11 mouse cellular contexts compared by ENCODE assay signal in genomic region chr9:20950419-20950818, GRCm38 (mm10). TPM values are rescaled to one million over a fixed set of nuclear protein-coding genes. Genes with fewer than 3 reads are reported as not detected.
DNase-seq lines count a peak whose midpoint lies in the region; ATAC-seq and TF ChIP-seq lines count a peak whose summit lies in the region.
"Had no signal": no experiment of that assay in that cellular context is flagged by ENCODE, and none has a peak within 500 bp of the region (broad histone marks: within the 10 kb centered on the region; RNA-seq: fewer than 3 reads in every experiment).

No protein-coding gene starts in this region.

- H3K4me2 ChIP-seq in hindbrain, embryonic 16.5 days (ENCODE audit: low read length) = no peak overlapping the region
- peak overlapping the region; percentile 82; the same call in 1 of the 2 replicates for H3K4me2 ChIP-seq in forebrain, embryonic 12.5 days
- H3K4me2 ChIP-seq in limb, embryonic 15.5 days = peak overlapping the region; percentile 65; the same call in 1 of the 2 replicates

- no peak for TF ChIP-seq CTCF in G1E (IDR thresholded peaks at IDR 0.05; ENCODE audit: low read depth, low read length)

- no peak for DNase-seq in hindbrain, embryonic 10.5 days (ENCODE audit: low spot score)
- no peak for DNase-seq in G1E (ENCODE audit: low spot score)
- DNase-seq in ovary, postnatal 14 days (ENCODE audit: low spot score) = no peak
- DNase-seq in cerebellum, postnatal 36 days = no peak
- DNase-seq: spleen, adult 18-20 months; thymus, postnatal 25 days had no signal

- H3K4me1 ChIP-seq in hindbrain, embryonic 10.5 days (replicated peaks) = peaks cover 27% of the 10 kb centered on the region
- H3K4me1 ChIP-seq in hindbrain, embryonic 16.5 days (ENCODE audit: control insufficient read depth, insufficient read depth, low read depth, low read length) = peaks cover 12% of the 10 kb centered on the region
- peaks cover 68% of the 10 kb centered on the region for H3K4me1 ChIP-seq in G1E (ENCODE audit: insufficient read depth, low read depth, low read length)
- peaks cover 19% of the 10 kb centered on the region for H3K4me1 ChIP-seq in forebrain, embryonic 12.5 days
- H3K4me1 ChIP-seq in limb, embryonic 15.5 days = peaks cover 27% of the 10 kb centered on the region

- no peaks in the 10 kb centered on the region for H3K27me3 ChIP-seq in hindbrain, embryonic 10.5 days (ENCODE audit: insufficient read depth, poor library complexity, severe bottlenecking)
- no peaks in the 10 kb centered on the region for H3K27me3 ChIP-seq in hindbrain, embryonic 16.5 days (replicated peaks; ENCODE audit: control insufficient read depth, insufficient read depth, low read length)
- H3K27me3 ChIP-seq in G1E (ENCODE audit: insufficient read depth, low read length) = peaks cover 4% of the 10 kb centered on the region
- H3K27me3 ChIP-seq in forebrain, embryonic 12.5 days = no peaks in the 10 kb centered on the region
- H3K27me3 ChIP-seq in limb, embryonic 15.5 days = no peaks in the 10 kb centered on the region

- H3K9ac ChIP-seq in hindbrain, embryonic 16.5 days (ENCODE audit: low read depth, low read length) = no peak overlapping the region
- H3K9ac ChIP-seq in forebrain, embryonic 12.5 days = peak overlapping the region; percentile 94; the same call in 1 of the 2 replicates
- no peak overlapping the region for H3K9ac ChIP-seq in limb, embryonic 15.5 days

- no peak overlapping the region for H3K27ac ChIP-seq in hindbrain, embryonic 10.5 days
- no peak overlapping the region for H3K27ac ChIP-seq in hindbrain, embryonic 16.5 days (ENCODE audit: low read depth, low read length)
- no peak overlapping the region for H3K27ac ChIP-seq in forebrain, embryonic 12.5 days
- H3K27ac ChIP-seq in limb, embryonic 15.5 days = no peak overlapping the region
- H3K27ac ChIP-seq: layer of hippocampus, adult 2 months had no signal

- H3K4me3 ChIP-seq in hindbrain, embryonic 10.5 days = peak overlapping the region; percentile 84
- H3K4me3 ChIP-seq in hindbrain, embryonic 16.5 days (ENCODE audit: low read length) = no peak overlapping the region
- H3K4me3 ChIP-seq in G1E (ENCODE audit: low read depth, low read length) = peak overlapping the region; percentile 29; the same call in 1 of the 2 replicates
- H3K4me3 ChIP-seq in forebrain, embryonic 12.5 days (replicated peaks) = peak overlapping the region; percentile 90; the same call in 1 of the 2 replicates
- 0 out of 2 replicates have a peak overlapping the region, but pooled peaks have one; percentile 96 for H3K4me3 ChIP-seq in limb, embryonic 15.5 days
- H3K4me3 ChIP-seq: layer of hippocampus, adult 2 months had no signal

- no peaks in the 10 kb centered on the region for H3K9me3 ChIP-seq in hindbrain, embryonic 10.5 days
- H3K9me3 ChIP-seq in hindbrain, embryonic 16.5 days (ENCODE audit: control insufficient read depth, low read length) = no peaks in the 10 kb centered on the region
- H3K9me3 ChIP-seq in G1E (replicated peaks) = no peaks in the 10 kb centered on the region
- H3K9me3 ChIP-seq in forebrain, embryonic 12.5 days = no peaks in the 10 kb centered on the region
- no peaks in the 10 kb centered on the region for H3K9me3 ChIP-seq in limb, embryonic 15.5 days

- no peak for ATAC-seq in hindbrain, embryonic 16.5 days
- ATAC-seq in G1E (ENCODE audit: extremely low read depth, insufficient number of reproducible peaks, low FRiP score, poor library complexity, severe bottlenecking) = no peak
- ATAC-seq in forebrain, embryonic 12.5 days (ENCODE audit: low FRiP score) = no peak
- no peak for ATAC-seq in limb, embryonic 15.5 days (ENCODE audit: insufficient number of reproducible peaks, low FRiP score, low TSS enrichment, low read depth)
- no peak for ATAC-seq in megakaryocyte progenitor cell, adult 5-6 weeks (replicated peaks; ENCODE audit: poor library complexity)

- peaks cover 41% of the 10 kb centered on the region for H3K36me3 ChIP-seq in hindbrain, embryonic 10.5 days
- H3K36me3 ChIP-seq in hindbrain, embryonic 16.5 days (ENCODE audit: control insufficient read depth, insufficient read depth, low read length) = no peaks in the 10 kb centered on the region
- H3K36me3 ChIP-seq in G1E (replicated peaks) = peaks cover 60% of the 10 kb centered on the region
- peaks cover 17% of the 10 kb centered on the region for H3K36me3 ChIP-seq in forebrain, embryonic 12.5 days (replicated peaks)
- H3K36me3 ChIP-seq in limb, embryonic 15.5 days = peaks cover 6% of the 10 kb centered on the region; the same call in 1 of the 2 replicates

RNA-seq across cellular contexts. Expression of gene Dnmt1, which starts 9.3 kb away (rescaled TPM):
- polyA plus RNA-seq in hindbrain, embryonic 10.5 days (2016; fragmentation: Nextera tagmentation; extraction: Ambion mirVana) = 104 and 150 TPM in 2 replicates
- 49.5 and 64.2 TPM in 2 replicates for polyA plus RNA-seq in hindbrain, embryonic 16.5 days (2015; fragmentation: Nextera tagmentation; extraction: Ambion mirVana)
- total RNA-seq in G1E (2014; fragmentation: Nextera tagmentation) (142 and 148 TPM in 2 replicates), G1E (2017) (167 and 197 TPM in 2 replicates)
- 178 and 209 TPM in 2 replicates for polyA plus RNA-seq in G1E (2012)
- 134 and 153 TPM in 2 replicates for polyA plus RNA-seq in forebrain, embryonic 12.5 days (2016; fragmentation: Nextera tagmentation; extraction: Ambion mirVana)
- 79.7 and 82.3 TPM in 2 replicates for polyA plus RNA-seq in limb, embryonic 15.5 days (2015; fragmentation: Nextera tagmentation; extraction: Ambion mirVana)
- 109 and 114 TPM in 2 replicates for total RNA-seq in megakaryocyte progenitor cell, adult 5-6 weeks (2015)
- total RNA-seq in megakaryocyte progenitor cell, adult 5-6 weeks (2017) = 222 and 314 TPM in 2 replicates

RNA-seq across cellular contexts. Expression of gene S1pr2, which starts 26.2 kb away (rescaled TPM):
- 24.2 and 25.2 TPM in 2 replicates for polyA plus RNA-seq in hindbrain, embryonic 10.5 days (2016; fragmentation: Nextera tagmentation; extraction: Ambion mirVana)
- 9.5 and 10.3 TPM in 2 replicates for polyA plus RNA-seq in hindbrain, embryonic 16.5 days (2015; fragmentation: Nextera tagmentation; extraction: Ambion mirVana)
- total RNA-seq in G1E (2014; fragmentation: Nextera tagmentation) (1.8 and 8.4 TPM in 2 replicates), G1E (2017) (2.1 and 2.8 TPM in 2 replicates)
- 1.6 TPM in 2 replicates for polyA plus RNA-seq in G1E (2012)
- polyA plus RNA-seq in forebrain, embryonic 12.5 days (2016; fragmentation: Nextera tagmentation; extraction: Ambion mirVana) = 13.1 and 16.5 TPM in 2 replicates
- 62.0 and 65.1 TPM in 2 replicates for polyA plus RNA-seq in limb, embryonic 15.5 days (2015; fragmentation: Nextera tagmentation; extraction: Ambion mirVana)
- 4.7 and 5.2 TPM in 2 replicates for total RNA-seq in megakaryocyte progenitor cell, adult 5-6 weeks (2015)
- total RNA-seq in megakaryocyte progenitor cell, adult 5-6 weeks (2017) = 1.8 and 2.5 TPM in 2 replicates

RNA-seq across cellular contexts. Expression of gene Eif3g, which starts 52.0 kb away (rescaled TPM):
- 406 and 412 TPM in 2 replicates for polyA plus RNA-seq in hindbrain, embryonic 10.5 days (2016; fragmentation: Nextera tagmentation; extraction: Ambion mirVana)
- 243 and 247 TPM in 2 replicates for polyA plus RNA-seq in hindbrain, embryonic 16.5 days (2015; fragmentation: Nextera tagmentation; extraction: Ambion mirVana)
- total RNA-seq in G1E (2014; fragmentation: Nextera tagmentation) = 198 and 222 TPM in 2 replicates
- total RNA-seq in G1E (2017) = 173 and 175 TPM in 2 replicates
- 475 and 545 TPM in 2 replicates for polyA plus RNA-seq in G1E (2012)
- polyA plus RNA-seq in forebrain, embryonic 12.5 days (2016; fragmentation: Nextera tagmentation; extraction: Ambion mirVana) = 313 and 319 TPM in 2 replicates
- polyA plus RNA-seq in limb, embryonic 15.5 days (2015; fragmentation: Nextera tagmentation; extraction: Ambion mirVana) = 303 and 319 TPM in 2 replicates
- 211 and 217 TPM in 2 replicates for total RNA-seq in megakaryocyte progenitor cell, adult 5-6 weeks (2015)
- total RNA-seq in megakaryocyte progenitor cell, adult 5-6 weeks (2017) = 234 and 248 TPM in 2 replicates

RNA-seq across cellular contexts. Expression of gene Mrpl4, which starts 52.1 kb away (rescaled TPM):
- polyA plus RNA-seq in hindbrain, embryonic 10.5 days (2016; fragmentation: Nextera tagmentation; extraction: Ambion mirVana) = 136 and 150 TPM in 2 replicates
- polyA plus RNA-seq in hindbrain, embryonic 16.5 days (2015; fragmentation: Nextera tagmentation; extraction: Ambion mirVana) = 112 and 114 TPM in 2 replicates
- total RNA-seq in G1E (2014; fragmentation: Nextera tagmentation) (38.4 and 39.6 TPM in 2 replicates), G1E (2017) (39.1 and 51.5 TPM in 2 replicates)
- 92.6 and 129 TPM in 2 replicates for polyA plus RNA-seq in G1E (2012)
- 110 and 111 TPM in 2 replicates for polyA plus RNA-seq in forebrain, embryonic 12.5 days (2016; fragmentation: Nextera tagmentation; extraction: Ambion mirVana)
- 112 and 116 TPM in 2 replicates for polyA plus RNA-seq in limb, embryonic 15.5 days (2015; fragmentation: Nextera tagmentation; extraction: Ambion mirVana)
- 42.0 and 48.1 TPM in 2 replicates for total RNA-seq in megakaryocyte progenitor cell, adult 5-6 weeks (2015)
- 44.1 and 50.7 TPM in 2 replicates for total RNA-seq in megakaryocyte progenitor cell, adult 5-6 weeks (2017)
